Mouse (Mus musculus): ENCODE results near the gene Gnat2. TPM values are rescaled to one million over a fixed set of nuclear protein-coding genes. Genes with fewer than 3 reads are reported as not detected.

Gene Gnat2
- total and polyA plus RNA-seq, 2 experiments from 2014 or later, result 1.1 TPM; not detected in 1

GRCm38 (mm10) chr3:108123242-108123641 lies 30.7 kb downstream of the Gnat2 start:
- no peak overlapping the region for H3K9ac ChIP-seq (replicated peaks; ENCODE audit: low read depth, low read length)
- DNase-seq (ENCODE audit: low spot score), result no peak
- H3K4me2 ChIP-seq (ENCODE audit: low read depth, low read length), result no peak overlapping the region
- H3K27me3 ChIP-seq (ENCODE audit: control insufficient read depth, insufficient read depth, low read length), result no peaks in the 10 kb centered on the region
- H3K27ac ChIP-seq (ENCODE audit: low read depth), result no peak overlapping the region
- no peaks in the 10 kb centered on the region for H3K9me3 ChIP-seq (replicated peaks; ENCODE audit: control insufficient read depth, low read length)
- H3K4me3 ChIP-seq (ENCODE audit: low read depth, low read length), result no peak overlapping the region
- TF ChIP-seq CTCF (IDR thresholded peaks at IDR 0.05; ENCODE audit: low read depth), result no peak
- no peak for TF ChIP-seq EP300 (IDR thresholded peaks at IDR 0.05; ENCODE audit: low read depth)
- no peaks in the 10 kb centered on the region for H3K4me1 ChIP-seq (ENCODE audit: control insufficient read depth, insufficient read depth)
- 79% methylated on average over 5 of the region's 5 CpGs for WGBS
- no peak for ATAC-seq (ENCODE audit: insufficient read depth, low read depth)
- peaks cover 38% of the 10 kb centered on the region for H3K36me3 ChIP-seq (replicated peaks; ENCODE audit: control insufficient read depth, insufficient read depth, low read length)

- Histone ChIP-seq H3K27me3 (ENCODE audit: control insufficient read depth, insufficient read depth, low read length) (no peaks in the 10 kb centered on the region), H3K4me1 (ENCODE audit: control insufficient read depth, insufficient read depth) (no peaks in the 10 kb centered on the region), H3K4me2 (ENCODE audit: low read depth, low read length) (no peak overlapping the region), H3K36me3 (replicated peaks; ENCODE audit: control insufficient read depth, insufficient read depth, low read length) (peaks cover 29% of the 10 kb centered on the region), H3K4me3 (ENCODE audit: low read depth, low read length) (no peak overlapping the region), H3K9ac (replicated peaks; ENCODE audit: low read depth, low read length) (no peak overlapping the region), H3K27ac (ENCODE audit: low read depth) (no peak overlapping the region), H3K9me3 (replicated peaks; ENCODE audit: control insufficient read depth, low read length) (no peaks in the 10 kb centered on the region)
- ATAC-seq (ENCODE audit: insufficient read depth, low read depth) (no peak), DNase-seq (ENCODE audit: low spot score) (no peak)
- TF ChIP-seq CTCF (IDR thresholded peaks at IDR 0.05; ENCODE audit: low read depth), result no peak
- TF ChIP-seq EP300 (IDR thresholded peaks at IDR 0.05; ENCODE audit: low read depth), result no peak
- 71% methylated on average over 1 of the region's 1 CpGs for WGBS
These were observed 31.5 kb downstream of the Gnat2 start for GRCm38 (mm10) chr3:108124131-108124530.

- 91% methylated on average over 3 of the region's 3 CpGs for WGBS
- no peak for TF ChIP-seq EP300 (IDR thresholded peaks at IDR 0.05; ENCODE audit: low read depth)
- no peak for TF ChIP-seq CTCF (IDR thresholded peaks at IDR 0.05; ENCODE audit: low read depth)
- Histone ChIP-seq H3K9ac (replicated peaks; ENCODE audit: low read depth, low read length) (no peak overlapping the region), H3K27ac (ENCODE audit: low read depth) (no peak overlapping the region), H3K4me2 (ENCODE audit: low read depth, low read length) (no peak overlapping the region), H3K4me1 (ENCODE audit: control insufficient read depth, insufficient read depth) (peaks cover 12% of the 10 kb centered on the region), H3K9me3 (replicated peaks; ENCODE audit: control insufficient read depth, low read length) (no peaks in the 10 kb centered on the region), H3K27me3 (ENCODE audit: control insufficient read depth, insufficient read depth, low read length) (no peaks in the 10 kb centered on the region), H3K36me3 (replicated peaks; ENCODE audit: control insufficient read depth, insufficient read depth, low read length) (peaks cover 16% of the 10 kb centered on the region; the same call in 1 of the 2 replicates), H3K4me3 (ENCODE audit: low read depth, low read length) (no peak overlapping the region)
- DNase-seq (ENCODE audit: low spot score) (no peak), ATAC-seq (ENCODE audit: insufficient read depth, low read depth) (no peak)
These were observed 33.7 kb downstream of the Gnat2 start for GRCm38 (mm10) chr3:108126327-108126726.

GRCm38 (mm10) chr3:108128520-108128919 lies 35.9 kb downstream of the Gnat2 start:
- H3K9ac ChIP-seq (replicated peaks; ENCODE audit: low read depth, low read length), result no peak overlapping the region
- no peak overlapping the region for H3K27ac ChIP-seq (ENCODE audit: low read depth)
- 72% methylated on average over 5 of the region's 5 CpGs for WGBS
- no peak for DNase-seq (ENCODE audit: low spot score)
- no peak overlapping the region for H3K4me2 ChIP-seq (ENCODE audit: low read depth, low read length)
- no peak overlapping the region for H3K4me3 ChIP-seq (ENCODE audit: low read depth, low read length)
- no peaks in the 10 kb centered on the region for H3K9me3 ChIP-seq (replicated peaks; ENCODE audit: control insufficient read depth, low read length)
- TF ChIP-seq CTCF (IDR thresholded peaks at IDR 0.05; ENCODE audit: low read depth) (no peak), EP300 (IDR thresholded peaks at IDR 0.05; ENCODE audit: low read depth) (no peak)
- ATAC-seq (ENCODE audit: insufficient read depth, low read depth), result no peak
- no peaks in the 10 kb centered on the region for H3K27me3 ChIP-seq (ENCODE audit: control insufficient read depth, insufficient read depth, low read length)
- H3K36me3 ChIP-seq (replicated peaks; ENCODE audit: control insufficient read depth, insufficient read depth, low read length), result 0 out of 2 replicates have a peak, but pooled peaks cover under 1% of the 10 kb centered on the region
- H3K4me1 ChIP-seq (ENCODE audit: control insufficient read depth, insufficient read depth), result peaks cover 18% of the 10 kb centered on the region

- 83% methylated on average over 4 of the region's 4 CpGs for WGBS
- no peak overlapping the region for H3K4me3 ChIP-seq (ENCODE audit: low read depth, low read length)
- ATAC-seq (ENCODE audit: insufficient read depth, low read depth), result no peak
- TF ChIP-seq CTCF (IDR thresholded peaks at IDR 0.05; ENCODE audit: low read depth) (no peak), EP300 (IDR thresholded peaks at IDR 0.05; ENCODE audit: low read depth) (no peak)
- H3K27me3 ChIP-seq (ENCODE audit: control insufficient read depth, insufficient read depth, low read length), result no peaks in the 10 kb centered on the region
- no peak overlapping the region for H3K27ac ChIP-seq (ENCODE audit: low read depth)
- no peak for DNase-seq (ENCODE audit: low spot score)
- no peak overlapping the region for H3K4me2 ChIP-seq (ENCODE audit: low read depth, low read length)
- H3K36me3 ChIP-seq (replicated peaks; ENCODE audit: control insufficient read depth, insufficient read depth, low read length), result no peaks in the 10 kb centered on the region
- H3K4me1 ChIP-seq (ENCODE audit: control insufficient read depth, insufficient read depth), result peaks cover 18% of the 10 kb centered on the region
- H3K9ac ChIP-seq (replicated peaks; ENCODE audit: low read depth, low read length), result no peak overlapping the region
- H3K9me3 ChIP-seq (replicated peaks; ENCODE audit: control insufficient read depth, low read length), result no peaks in the 10 kb centered on the region
These were observed 36.8 kb downstream of the Gnat2 start for GRCm38 (mm10) chr3:108129367-108129766.

- Histone ChIP-seq H3K27me3 (ENCODE audit: control insufficient read depth, insufficient read depth, low read length) (no peaks in the 10 kb centered on the region), H3K9me3 (replicated peaks; ENCODE audit: control insufficient read depth, low read length) (no peaks in the 10 kb centered on the region), H3K4me2 (ENCODE audit: low read depth, low read length) (no peak overlapping the region), H3K36me3 (replicated peaks; ENCODE audit: control insufficient read depth, insufficient read depth, low read length) (no peaks in the 10 kb centered on the region), H3K4me1 (ENCODE audit: control insufficient read depth, insufficient read depth) (peaks cover 18% of the 10 kb centered on the region), H3K4me3 (ENCODE audit: low read depth, low read length) (no peak overlapping the region), H3K27ac (ENCODE audit: low read depth) (no peak overlapping the region), H3K9ac (replicated peaks; ENCODE audit: low read depth, low read length) (no peak overlapping the region)
- DNase-seq (ENCODE audit: low spot score) (no peak), ATAC-seq (ENCODE audit: insufficient read depth, low read depth) (no peak)
- no peak for TF ChIP-seq EP300 (IDR thresholded peaks at IDR 0.05; ENCODE audit: low read depth)
- TF ChIP-seq CTCF (IDR thresholded peaks at IDR 0.05; ENCODE audit: low read depth), result no peak
- WGBS, result 51% methylated on average over 4 of the region's 4 CpGs
These were observed 37.2 kb downstream of the Gnat2 start for GRCm38 (mm10) chr3:108129804-108130203.
